Mouse (Mus musculus): ENCODE data around the gene Enho. TPM values are rescaled to one million over a fixed set of nuclear protein-coding genes. Genes with fewer than 3 reads are reported as not detected.

The Enho gene
- polyA plus RNA-seq, 1 experiment from 2014 or later: 32.9 TPM

DNA sequence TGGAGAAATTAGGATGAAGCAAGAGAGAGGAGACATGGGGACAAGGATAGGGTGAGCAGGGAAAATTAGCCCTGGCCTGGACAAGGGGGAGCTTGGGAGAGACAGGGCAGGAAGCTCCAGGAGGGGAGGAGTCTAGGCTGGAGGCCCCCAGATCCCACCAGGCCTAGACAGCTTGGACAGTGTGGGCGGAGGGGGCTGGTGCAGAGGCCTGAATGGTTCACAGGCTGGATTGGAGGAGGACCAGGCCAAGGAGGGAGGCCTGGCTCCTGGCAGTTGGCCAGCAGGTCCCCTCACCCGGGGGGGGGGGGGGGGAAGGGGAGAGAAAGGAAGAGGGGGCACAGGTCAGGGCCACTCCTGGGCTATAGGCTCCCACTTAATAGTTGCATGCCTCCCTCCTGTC lies 39.2 kb upstream of the Enho start:
- Histone ChIP-seq H3K27ac (ENCODE audit: low read depth, low read length) (peak overlapping the region; percentile 56; the same call in 1 of the 2 replicates), H3K9ac (ENCODE audit: low read length) (0 out of 2 replicates have a peak overlapping the region, but pooled peaks have one; percentile 36), H3K4me3 (ENCODE audit: low read depth, low read length) (no peak overlapping the region), H3K9me3 (ENCODE audit: control insufficient read depth, low read length) (no peaks in the 10 kb centered on the region), H3K36me3 (ENCODE audit: control insufficient read depth, insufficient read depth, low read length) (peaks cover 11% of the 10 kb centered on the region), H3K4me1 (ENCODE audit: control insufficient read depth, insufficient read depth, low read length) (peaks cover 62% of the 10 kb centered on the region), H3K4me2 (no peak overlapping the region), H3K27me3 (ENCODE audit: control insufficient read depth, insufficient read depth, low read length) (no peaks in the 10 kb centered on the region)
- 80% methylated on average over 1 of the region's 2 CpGs for WGBS
- ATAC-seq (ENCODE audit: low FRiP score) (no peak), DNase-seq (ENCODE audit: low spot score, missing footprints) (no peak)

DNA sequence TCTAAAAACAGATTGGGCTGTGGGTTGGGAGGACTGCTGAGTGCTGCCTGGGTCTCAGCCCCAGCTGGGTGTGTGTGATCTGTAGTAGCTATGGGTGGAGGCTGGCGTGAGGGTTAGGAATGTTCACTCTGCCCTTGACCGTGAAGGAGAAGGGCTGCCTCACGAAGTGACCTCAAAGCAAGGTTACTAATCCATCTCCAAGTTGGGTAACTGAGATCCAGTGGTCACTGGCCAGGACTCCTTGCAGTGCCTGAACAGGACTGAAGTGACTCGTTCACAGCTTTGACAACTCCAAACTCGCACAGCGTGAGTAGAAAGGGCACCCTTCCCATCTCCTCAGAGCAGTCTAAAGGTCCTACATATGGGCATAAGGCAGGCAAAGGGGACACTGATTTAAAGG lies 38.7 kb upstream of the Enho start:
- H3K27ac ChIP-seq (ENCODE audit: low read depth, low read length): no peak overlapping the region
- H3K4me2 ChIP-seq: no peak overlapping the region
- no peaks in the 10 kb centered on the region for H3K9me3 ChIP-seq (ENCODE audit: control insufficient read depth, low read length)
- H3K9ac ChIP-seq (ENCODE audit: low read length): 0 out of 2 replicates have a peak overlapping the region, but pooled peaks have one; percentile 36
- DNase-seq (ENCODE audit: low spot score, missing footprints) (no peak), ATAC-seq (ENCODE audit: low FRiP score) (no peak)
- peaks cover 60% of the 10 kb centered on the region for H3K4me1 ChIP-seq (ENCODE audit: control insufficient read depth, insufficient read depth, low read length)
- H3K27me3 ChIP-seq (ENCODE audit: control insufficient read depth, insufficient read depth, low read length): no peaks in the 10 kb centered on the region
- no peak overlapping the region for H3K4me3 ChIP-seq (ENCODE audit: low read depth, low read length)
- WGBS: 66% methylated on average over 6 of the region's 6 CpGs
- H3K36me3 ChIP-seq (ENCODE audit: control insufficient read depth, insufficient read depth, low read length): peaks cover 12% of the 10 kb centered on the region

DNA sequence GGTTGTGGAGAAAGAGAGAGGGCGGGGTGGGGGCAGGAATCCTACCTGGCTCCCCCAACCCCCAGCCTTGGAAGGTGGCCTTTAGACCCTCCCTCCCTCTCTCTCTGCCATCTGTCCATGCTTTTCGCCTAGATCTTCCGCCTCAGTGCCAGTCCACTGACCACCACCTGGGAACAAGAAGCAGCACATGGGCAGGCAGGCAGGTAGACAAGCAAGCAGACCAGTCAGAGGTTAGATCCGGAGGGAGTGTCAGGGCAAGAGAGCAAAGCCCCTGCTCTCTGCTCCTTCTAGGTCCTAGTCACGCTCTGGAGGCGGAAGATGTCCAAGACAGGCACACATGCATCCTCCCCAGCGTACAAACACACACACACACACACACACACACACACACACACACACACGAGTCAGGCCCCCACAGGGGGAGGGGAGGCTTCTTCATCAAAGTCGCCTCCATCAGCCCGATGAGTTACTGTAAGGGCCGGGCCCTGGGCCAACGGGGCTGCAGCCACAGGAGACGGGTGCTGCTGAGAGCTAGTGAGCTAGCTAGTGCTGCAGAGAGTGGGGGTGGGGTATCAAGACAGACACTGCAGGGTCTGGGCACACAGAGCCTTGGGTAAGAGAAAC lies 37.0 kb upstream of the Enho start:
- no peak overlapping the region for H3K4me2 ChIP-seq
- H3K4me3 ChIP-seq (ENCODE audit: low read depth, low read length): no peak overlapping the region
- H3K36me3 ChIP-seq (ENCODE audit: control insufficient read depth, insufficient read depth, low read length): peaks cover 14% of the 10 kb centered on the region
- H3K27ac ChIP-seq (ENCODE audit: low read depth, low read length): no peak overlapping the region
- WGBS: 57% methylated on average over 13 of the region's 13 CpGs
- H3K9ac ChIP-seq (ENCODE audit: low read length): 0 out of 2 replicates have a peak overlapping the region, but pooled peaks have one; percentile 42
- H3K9me3 ChIP-seq (ENCODE audit: control insufficient read depth, low read length): no peaks in the 10 kb centered on the region
- DNase-seq (ENCODE audit: low spot score, missing footprints): no peak
- H3K27me3 ChIP-seq (ENCODE audit: control insufficient read depth, insufficient read depth, low read length): no peaks in the 10 kb centered on the region
- peak; percentile 39; the same call in 1 of the 2 replicates for ATAC-seq (ENCODE audit: low FRiP score)
- peaks cover 66% of the 10 kb centered on the region for H3K4me1 ChIP-seq (ENCODE audit: control insufficient read depth, insufficient read depth, low read length)

- H3K36me3 ChIP-seq (ENCODE audit: control insufficient read depth, insufficient read depth, low read length): peaks cover 14% of the 10 kb centered on the region
- H3K4me1 ChIP-seq (ENCODE audit: control insufficient read depth, insufficient read depth, low read length): peaks cover 69% of the 10 kb centered on the region
- no peak for DNase-seq (ENCODE audit: low spot score, missing footprints)
- 78% methylated on average over 17 of the region's 17 CpGs for WGBS
- H3K9me3 ChIP-seq (ENCODE audit: control insufficient read depth, low read length): no peaks in the 10 kb centered on the region
- ATAC-seq (ENCODE audit: low FRiP score): no peak
- H3K4me3 ChIP-seq (ENCODE audit: low read depth, low read length): no peak overlapping the region
- no peak overlapping the region for H3K4me2 ChIP-seq
- no peaks in the 10 kb centered on the region for H3K27me3 ChIP-seq (ENCODE audit: control insufficient read depth, insufficient read depth, low read length)
- no peak overlapping the region for H3K27ac ChIP-seq (ENCODE audit: low read depth, low read length)
- peak overlapping the region; percentile 14; the same call in 1 of the 2 replicates for H3K9ac ChIP-seq (ENCODE audit: low read length)
Measured at GRCm38 (mm10) chr4:41676248-41677005, 36.3 kb upstream of the Enho start.

GRCm38 (mm10) chr4:41673186-41673585 lies 33.1 kb upstream of the Enho start:
- WGBS: 58% methylated on average over 19 of the region's 19 CpGs
- H3K36me3 ChIP-seq (ENCODE audit: control insufficient read depth, insufficient read depth, low read length): peaks cover 14% of the 10 kb centered on the region

DNA sequence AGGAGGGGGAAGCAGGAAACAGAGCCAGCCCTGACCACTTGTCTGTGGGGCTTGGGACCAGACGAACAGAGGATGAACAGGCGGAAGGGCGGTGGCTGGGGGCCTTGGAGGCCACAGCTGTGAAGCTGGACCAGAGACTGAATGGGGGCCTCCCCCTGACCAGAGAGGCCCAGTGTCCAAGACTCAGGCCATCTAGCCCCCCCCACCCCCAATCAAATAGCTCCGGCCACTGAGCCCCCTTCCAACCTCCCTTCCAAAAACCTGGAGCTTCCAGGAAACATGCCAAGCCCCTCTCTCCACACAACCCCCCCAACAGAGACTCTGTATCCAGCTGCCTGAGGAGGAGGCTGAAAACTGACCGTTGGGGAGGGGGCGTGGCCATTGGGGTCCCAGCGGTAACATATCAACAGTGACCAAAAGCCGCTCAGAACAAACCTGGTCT lies 32.4 kb upstream of the Enho start:
- Histone ChIP-seq H3K27me3 (ENCODE audit: control insufficient read depth, insufficient read depth, low read length) (no peaks in the 10 kb centered on the region), H3K4me3 (ENCODE audit: low read depth, low read length) (no peak overlapping the region), H3K4me1 (ENCODE audit: control insufficient read depth, insufficient read depth, low read length) (peaks cover 36% of the 10 kb centered on the region), H3K27ac (ENCODE audit: low read depth, low read length) (peak overlapping the region; percentile 70), H3K4me2 (no peak overlapping the region), H3K9me3 (ENCODE audit: control insufficient read depth, low read length) (no peaks in the 10 kb centered on the region), H3K36me3 (ENCODE audit: control insufficient read depth, insufficient read depth, low read length) (peaks cover 17% of the 10 kb centered on the region), H3K9ac (ENCODE audit: low read length) (peak overlapping the region; percentile 31)
- WGBS: 30% methylated on average over 8 of the region's 8 CpGs
- DNase-seq (ENCODE audit: low spot score, missing footprints) (no peak), ATAC-seq (ENCODE audit: low FRiP score) (peak; percentile 22; the same call in 1 of the 2 replicates)

More at GRCm38 (mm10) chr4:41673186-41673585, 33.1 kb upstream of the Enho start:
- Histone ChIP-seq H3K4me1 (ENCODE audit: control insufficient read depth, insufficient read depth, low read length) (peaks cover 43% of the 10 kb centered on the region), H3K27me3 (ENCODE audit: control insufficient read depth, insufficient read depth, low read length) (no peaks in the 10 kb centered on the region), H3K4me2 (no peak overlapping the region), H3K9me3 (ENCODE audit: control insufficient read depth, low read length) (no peaks in the 10 kb centered on the region), H3K9ac (ENCODE audit: low read length) (no peak overlapping the region; the same call in 1 of the 2 replicates), H3K4me3 (ENCODE audit: low read depth, low read length) (no peak overlapping the region), H3K27ac (ENCODE audit: low read depth, low read length) (peak overlapping the region; percentile 70)
- DNase-seq (ENCODE audit: low spot score, missing footprints) (no peak), ATAC-seq (ENCODE audit: low FRiP score) (no peak)

DNA sequence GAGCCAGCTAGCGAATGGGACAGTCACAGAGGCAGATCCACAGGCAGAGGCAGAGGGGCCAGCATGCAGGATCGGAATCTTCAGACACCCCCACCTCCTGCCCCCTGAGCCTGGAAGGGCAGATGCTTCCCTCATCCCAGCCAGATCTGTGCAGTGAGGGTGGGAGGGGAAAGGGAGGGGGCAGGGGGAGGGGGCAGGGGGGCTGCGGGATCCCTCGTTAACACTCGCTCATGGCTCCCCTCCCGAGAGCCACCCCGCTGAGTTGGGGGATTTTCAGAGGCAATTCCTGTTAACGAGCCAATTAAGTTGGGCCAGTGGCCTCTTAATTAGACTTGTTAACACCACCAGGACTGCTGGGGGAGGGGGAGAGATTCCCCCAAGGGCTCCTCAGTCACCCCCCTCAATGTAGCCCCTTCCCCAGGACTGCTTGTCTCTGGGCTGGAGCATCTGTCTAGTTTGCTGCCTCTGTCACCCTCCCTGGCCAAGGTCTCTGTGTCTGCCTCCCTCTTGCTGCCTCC lies 31.9 kb upstream of the Enho start:
- no peak for DNase-seq (ENCODE audit: low spot score, missing footprints)
- Histone ChIP-seq H3K36me3 (ENCODE audit: control insufficient read depth, insufficient read depth, low read length) (peaks cover 17% of the 10 kb centered on the region), H3K4me1 (ENCODE audit: control insufficient read depth, insufficient read depth, low read length) (peaks cover 31% of the 10 kb centered on the region), H3K9ac (ENCODE audit: low read length) (peak overlapping the region; percentile 31), H3K4me3 (ENCODE audit: low read depth, low read length) (no peak overlapping the region), H3K27ac (ENCODE audit: low read depth, low read length) (peak overlapping the region; percentile 70), H3K4me2 (no peak overlapping the region), H3K27me3 (ENCODE audit: control insufficient read depth, insufficient read depth, low read length) (no peaks in the 10 kb centered on the region), H3K9me3 (ENCODE audit: control insufficient read depth, low read length) (no peaks in the 10 kb centered on the region)
- WGBS: 19% methylated on average over 7 of the region's 8 CpGs
- ATAC-seq (ENCODE audit: low FRiP score): peak; percentile 67

DNA sequence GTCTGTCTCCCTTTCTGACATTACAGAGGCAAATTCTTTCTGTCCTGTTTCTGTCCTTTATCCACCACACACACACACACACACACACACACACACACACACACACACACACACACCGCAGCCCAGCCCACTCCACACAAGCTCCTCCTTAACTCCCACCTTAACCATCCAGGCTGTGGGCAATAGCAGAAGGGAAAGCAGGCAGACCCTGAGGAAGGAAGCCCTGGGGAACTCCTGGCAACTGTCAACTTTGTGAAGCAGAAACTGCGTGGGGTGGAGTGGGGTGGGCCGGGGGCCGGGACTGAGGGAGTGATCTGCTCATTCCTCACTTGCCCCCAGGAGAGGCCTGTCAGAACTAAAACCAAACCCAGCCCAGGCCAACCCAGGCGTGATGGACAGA lies 31.4 kb upstream of the Enho start:
- DNase-seq (ENCODE audit: low spot score, missing footprints): no peak
- ATAC-seq (ENCODE audit: low FRiP score): no peak
- no peak overlapping the region for H3K4me3 ChIP-seq (ENCODE audit: low read depth, low read length)
- no peak overlapping the region; the same call in 1 of the 2 replicates for H3K27ac ChIP-seq (ENCODE audit: low read depth, low read length)
- peaks cover 17% of the 10 kb centered on the region for H3K36me3 ChIP-seq (ENCODE audit: control insufficient read depth, insufficient read depth, low read length)
- no peaks in the 10 kb centered on the region for H3K9me3 ChIP-seq (ENCODE audit: control insufficient read depth, low read length)
- H3K9ac ChIP-seq (ENCODE audit: low read length): no peak overlapping the region
- no peaks in the 10 kb centered on the region for H3K27me3 ChIP-seq (ENCODE audit: control insufficient read depth, insufficient read depth, low read length)
- 57% methylated on average over 5 of the region's 5 CpGs for WGBS
- peaks cover 31% of the 10 kb centered on the region for H3K4me1 ChIP-seq (ENCODE audit: control insufficient read depth, insufficient read depth, low read length)
- H3K4me2 ChIP-seq: no peak overlapping the region

DNA sequence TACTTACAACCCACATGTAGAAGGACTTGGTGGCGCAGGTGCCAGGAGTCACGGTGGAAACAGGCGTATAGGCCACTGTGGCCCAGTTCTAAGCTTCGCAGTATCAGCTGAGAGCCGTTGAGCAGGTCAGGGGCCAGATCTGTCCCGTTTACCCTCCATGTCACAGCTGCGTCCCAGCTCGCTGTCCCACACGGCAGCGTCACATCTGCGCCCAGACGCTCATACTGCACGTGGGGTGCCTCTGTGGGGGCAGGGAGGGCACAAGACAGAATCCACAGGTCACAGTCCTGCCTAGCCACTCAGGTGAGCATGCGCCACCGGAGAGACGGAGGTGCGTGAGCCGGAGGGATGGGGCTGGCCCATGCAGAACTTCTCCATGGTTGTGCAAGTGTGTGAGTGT lies 30.7 kb upstream of the Enho start:
- Histone ChIP-seq H3K9ac (ENCODE audit: low read length) (no peak overlapping the region), H3K9me3 (ENCODE audit: control insufficient read depth, low read length) (no peaks in the 10 kb centered on the region), H3K36me3 (ENCODE audit: control insufficient read depth, insufficient read depth, low read length) (peaks cover 17% of the 10 kb centered on the region), H3K4me1 (ENCODE audit: control insufficient read depth, insufficient read depth, low read length) (peaks cover 32% of the 10 kb centered on the region), H3K27ac (ENCODE audit: low read depth, low read length) (no peak overlapping the region), H3K4me2 (no peak overlapping the region), H3K4me3 (ENCODE audit: low read depth, low read length) (no peak overlapping the region), H3K27me3 (ENCODE audit: control insufficient read depth, insufficient read depth, low read length) (no peaks in the 10 kb centered on the region)
- no peak for DNase-seq (ENCODE audit: low spot score, missing footprints)
- 76% methylated on average over 18 of the region's 18 CpGs for WGBS
- no peak for ATAC-seq (ENCODE audit: low FRiP score)

Measured in midbrain, embryonic 11.5 days (tissue).